Mouse (Mus musculus) heart, adult 8-10 months (tissue): ENCODE results near the gene Trmt5. TPM values are rescaled to one million over a fixed set of nuclear protein-coding genes. Genes with fewer than 3 reads are reported as not detected.

Experiments used
- DNase-seq: peaks from one replicate; pipeline ENCODE4 v3.0.0; 2022; ENCODE audit warnings: low spot score
- total RNA-seq, 4 experiments: library from RNA; stranded (reverse); gene quantifications; 2 replicates each; pipeline ENCODE4 v1.2.4; 2022

Gene Trmt5
- 10 to 100 TPM; 39.5 to 63.8 (median 49.1) TPM for total RNA-seq

- peak; percentile 92 for DNase-seq
Observed at GRCm38 (mm10) chr12:73286287-73287092, at the start of gene Trmt5, which contains the start of gene Slc38a6. Gene Trmt5, minus strand, starts transcription at chr12:73286710. Gene Slc38a6, plus strand, starts transcription at chr12:73286779.

- DNase-seq, result no peak
Observed at GRCm38 (mm10) chr12:73334051-73334551, 47.6 kb upstream of the Trmt5 start.

GRCm38 (mm10) chr12:73332701-73333100 is 46.2 kb upstream of the Trmt5 start:
- no peak for DNase-seq

- no peak for DNase-seq
Observed at GRCm38 (mm10) chr12:73330236-73330635, 43.7 kb upstream of the Trmt5 start.

- DNase-seq, result no peak
Observed at GRCm38 (mm10) chr12:73328448-73329167, 42.1 kb upstream of the Trmt5 start.

- DNase-seq, result no peak
Observed at GRCm38 (mm10) chr12:73327381-73327780, 40.9 kb upstream of the Trmt5 start.

- peak; percentile 60 for DNase-seq
Observed at GRCm38 (mm10) chr12:73325617-73326016, 39.1 kb upstream of the Trmt5 start.

- no peak for DNase-seq
Observed at GRCm38 (mm10) chr12:73325181-73325580, 38.7 kb upstream of the Trmt5 start.

GRCm38 (mm10) chr12:73324742-73325141 is 38.2 kb upstream of the Trmt5 start:
- DNase-seq, result no peak

- DNase-seq, result no peak
Observed at GRCm38 (mm10) chr12:73324180-73324586, 37.7 kb upstream of the Trmt5 start.

- DNase-seq, result no peak
Observed at GRCm38 (mm10) chr12:73317706-73318686, 31.5 kb upstream of the Trmt5 start.

GRCm38 (mm10) chr12:73308711-73309110 is 22.2 kb upstream of the Trmt5 start:
- no peak for DNase-seq

- DNase-seq, result no peak
Observed at GRCm38 (mm10) chr12:73307750-73308149, 21.2 kb upstream of the Trmt5 start.

GRCm38 (mm10) chr12:73304636-73305035 is 18.1 kb upstream of the Trmt5 start:
- no peak for DNase-seq

GRCm38 (mm10) chr12:73300531-73300930 is 14.0 kb upstream of the Trmt5 start:
- no peak for DNase-seq

- no peak for DNase-seq
Observed at GRCm38 (mm10) chr12:73298621-73299020, 12.1 kb upstream of the Trmt5 start.

- no peak for DNase-seq
Observed at GRCm38 (mm10) chr12:73295505-73296140, 9.1 kb upstream of the Trmt5 start.

GRCm38 (mm10) chr12:73294884-73295283 is 8.4 kb upstream of the Trmt5 start:
- no peak for DNase-seq

GRCm38 (mm10) chr12:73288626-73289025 is 2.1 kb upstream of the Trmt5 start:
- DNase-seq, result no peak

GRCm38 (mm10) chr12:73287609-73288008 is 1.1 kb upstream of the Trmt5 start:
- peak; percentile 52 for DNase-seq

GRCm38 (mm10) chr12:73274921-73275320 is 11.6 kb downstream of the Trmt5 start:
- DNase-seq, result no peak
